Mouse (Mus musculus) forebrain, embryonic 12.5 days (tissue): Measurements from ENCODE around the gene Ppm1h. TPM values are rescaled to one million over a fixed set of nuclear protein-coding genes. Genes with fewer than 3 reads are reported as not detected.

Experiments used
- ATAC-seq: fragments of 200-750 bp; cut with Nextera tagmentation; 2 replicates; pipeline ENCODE4 v1.8.0; 2017; ENCODE audit warnings: moderate TSS enrichment; ENCODE audit not compliant: low FRiP score
- H3K27ac ChIP-seq: fragments of 300-500 bp; sonication (generic); 2 replicates; pipeline ENCODE4 v1.5.1; 2016; ENCODE audit warnings: mild to moderate bottlenecking
- H3K27me3 ChIP-seq: fragments of 300-500 bp; sonication (generic); 2 replicates; pipeline ENCODE4 v1.6.1; 2016; ENCODE audit warnings: mild to moderate bottlenecking
- H3K36me3 ChIP-seq: fragments of 300-500 bp; sonication (generic); replicated peaks from 2 replicates; pipeline ENCODE4 v1.6.1; 2016; ENCODE audit warnings: mild to moderate bottlenecking
- H3K4me1 ChIP-seq: fragments of 300-500 bp; sonication (generic); 2 replicates; pipeline ENCODE4 v1.6.1; 2016
- H3K4me2 ChIP-seq: fragments of 300-500 bp; sonication (generic); 2 replicates; pipeline ENCODE4 v1.6.1; 2016; ENCODE audit warnings: mild to moderate bottlenecking, moderate library complexity
- H3K4me3 ChIP-seq: fragments of 300-500 bp; sonication (generic); replicated peaks from 2 replicates; pipeline ENCODE4 v1.5.1; 2016; ENCODE audit warnings: mild to moderate bottlenecking
- H3K9ac ChIP-seq: fragments of 300-500 bp; sonication (generic); 2 replicates; pipeline ENCODE4 v1.6.1; 2016; ENCODE audit warnings: mild to moderate bottlenecking
- H3K9me3 ChIP-seq: fragments of 300-500 bp; sonication (generic); 2 replicates; pipeline ENCODE4 v1.6.1; 2016
- WGBS: fragments of 180-500 bp; shearing (Covaris S2); methylation state at CpG from one replicate; pipeline ENCODE4 v1.1.7; 2016; 5-methylcytosine and 5-hydroxymethylcytosine counted together
- polyA plus RNA-seq: library from polyadenylated mRNA; unstranded; fragments of >200 nt; fragmentation: Nextera tagmentation; extraction: Ambion mirVana; gene quantifications from 2 replicates; pipeline ENCODE4 v1.2.1, GENCODE M21; 2016

Gene Ppm1h
- polyA plus RNA-seq, 1 experiment from 2014 or later, result 5.1 TPM

- WGBS, result 71% methylated on average over 17 of the region's 17 CpGs
- Histone ChIP-seq H3K4me3 (no peak overlapping the region), H3K36me3 (no peaks in the 10 kb centered on the region), H3K4me1 (peaks cover 14% of the 10 kb centered on the region), H3K27me3 (no peaks in the 10 kb centered on the region), H3K9ac (no peak overlapping the region), H3K4me2 (no peak overlapping the region), H3K9me3 (no peaks in the 10 kb centered on the region), H3K27ac (0 out of 2 replicates have a peak overlapping the region, but pooled peaks have one; percentile 31)
- peak; percentile 37; the same call in 1 of the 2 replicates for ATAC-seq
These were observed 183.9 kb downstream of the Ppm1h start for GRCm38 (mm10) chr10:122862386-122863023.

GRCm38 (mm10) chr10:122869865-122870503 is 191.4 kb downstream of the Ppm1h start:
- H3K27me3 ChIP-seq, result no peaks in the 10 kb centered on the region
- H3K4me1 ChIP-seq, result no peaks in the 10 kb centered on the region
- no peak for ATAC-seq
- H3K9me3 ChIP-seq, result no peaks in the 10 kb centered on the region
- no peak overlapping the region for H3K9ac ChIP-seq
- no peak overlapping the region for H3K4me2 ChIP-seq
- 64% methylated on average over 8 of the region's 8 CpGs for WGBS
- H3K27ac ChIP-seq, result no peak overlapping the region
- H3K4me3 ChIP-seq, result no peak overlapping the region
- no peaks in the 10 kb centered on the region for H3K36me3 ChIP-seq

- Histone ChIP-seq H3K4me2 (no peak overlapping the region), H3K36me3 (no peaks in the 10 kb centered on the region), H3K27ac (no peak overlapping the region), H3K4me1 (no peaks in the 10 kb centered on the region), H3K9ac (no peak overlapping the region), H3K27me3 (no peaks in the 10 kb centered on the region), H3K9me3 (no peaks in the 10 kb centered on the region), H3K4me3 (no peak overlapping the region)
- WGBS, result 79% methylated on average over 3 of the region's 3 CpGs
- ATAC-seq, result no peak
These were observed 192.4 kb downstream of the Ppm1h start for GRCm38 (mm10) chr10:122870848-122871494.

GRCm38 (mm10) chr10:122872720-122873119 is 194.2 kb downstream of the Ppm1h start:
- no peaks in the 10 kb centered on the region for H3K4me1 ChIP-seq
- no peak overlapping the region for H3K27ac ChIP-seq
- H3K9ac ChIP-seq, result no peak overlapping the region
- 95% methylated on average over 8 of the region's 8 CpGs for WGBS
- ATAC-seq, result no peak
- no peak overlapping the region for H3K4me2 ChIP-seq
- H3K36me3 ChIP-seq, result no peaks in the 10 kb centered on the region
- no peak overlapping the region for H3K4me3 ChIP-seq
- no peaks in the 10 kb centered on the region for H3K9me3 ChIP-seq
- no peaks in the 10 kb centered on the region for H3K27me3 ChIP-seq

GRCm38 (mm10) chr10:122876964-122877363 is 198.4 kb downstream of the Ppm1h start:
- Histone ChIP-seq H3K4me1 (no peaks in the 10 kb centered on the region), H3K4me3 (no peak overlapping the region), H3K9me3 (no peaks in the 10 kb centered on the region), H3K27me3 (no peaks in the 10 kb centered on the region), H3K4me2 (no peak overlapping the region), H3K27ac (no peak overlapping the region), H3K36me3 (no peaks in the 10 kb centered on the region), H3K9ac (no peak overlapping the region)
- ATAC-seq, result no peak
- WGBS, result 89% methylated on average over 4 of the region's 4 CpGs

- 93% methylated on average over 2 of the region's 2 CpGs for WGBS
- Histone ChIP-seq H3K4me2 (no peak overlapping the region), H3K9ac (no peak overlapping the region), H3K27me3 (no peaks in the 10 kb centered on the region), H3K9me3 (no peaks in the 10 kb centered on the region), H3K4me3 (no peak overlapping the region), H3K36me3 (no peaks in the 10 kb centered on the region), H3K27ac (no peak overlapping the region), H3K4me1 (no peaks in the 10 kb centered on the region)
- no peak for ATAC-seq
These were observed 198.9 kb downstream of the Ppm1h start for GRCm38 (mm10) chr10:122877436-122877835.

- WGBS, result 87% methylated on average over 10 of the region's 10 CpGs
- no peak overlapping the region for H3K4me3 ChIP-seq
- H3K9ac ChIP-seq, result no peak overlapping the region
- H3K9me3 ChIP-seq, result no peaks in the 10 kb centered on the region
- no peak overlapping the region for H3K4me2 ChIP-seq
- H3K36me3 ChIP-seq, result no peaks in the 10 kb centered on the region
- no peaks in the 10 kb centered on the region for H3K27me3 ChIP-seq
- ATAC-seq, result no peak
- H3K4me1 ChIP-seq, result peaks cover 36% of the 10 kb centered on the region
- no peak overlapping the region for H3K27ac ChIP-seq
These were observed 202.9 kb downstream of the Ppm1h start for GRCm38 (mm10) chr10:122881456-122881855.

GRCm38 (mm10) chr10:122882614-122883013 is 204.1 kb downstream of the Ppm1h start:
- Histone ChIP-seq H3K4me2 (no peak overlapping the region), H3K27ac (no peak overlapping the region), H3K9me3 (no peaks in the 10 kb centered on the region), H3K4me3 (no peak overlapping the region), H3K36me3 (no peaks in the 10 kb centered on the region), H3K4me1 (peaks cover 48% of the 10 kb centered on the region), H3K9ac (no peak overlapping the region), H3K27me3 (no peaks in the 10 kb centered on the region)
- ATAC-seq, result no peak
- WGBS, result 83% methylated on average over 4 of the region's 4 CpGs

- Histone ChIP-seq H3K9me3 (no peaks in the 10 kb centered on the region), H3K36me3 (no peaks in the 10 kb centered on the region), H3K27ac (peak overlapping the region; percentile 96), H3K27me3 (no peaks in the 10 kb centered on the region), H3K4me3 (peak overlapping the region; percentile 13), H3K4me1 (peaks cover 59% of the 10 kb centered on the region), H3K9ac (peak overlapping the region; percentile 36; the same call in 1 of the 2 replicates), H3K4me2 (peak overlapping the region; percentile 39)
- ATAC-seq, result peak; percentile 69
- WGBS, result 5% methylated on average over 15 of the region's 15 CpGs
These were observed 205.5 kb downstream of the Ppm1h start for GRCm38 (mm10) chr10:122883823-122884743.

GRCm38 (mm10) chr10:122885301-122885700 is 206.7 kb downstream of the Ppm1h start:
- Histone ChIP-seq H3K9ac (no peak overlapping the region), H3K4me1 (peaks cover 62% of the 10 kb centered on the region), H3K4me3 (no peak overlapping the region), H3K4me2 (no peak overlapping the region), H3K27ac (peak overlapping the region; percentile 96), H3K36me3 (no peaks in the 10 kb centered on the region), H3K27me3 (no peaks in the 10 kb centered on the region), H3K9me3 (no peaks in the 10 kb centered on the region)
- no peak for ATAC-seq
- 83% methylated on average over 5 of the region's 5 CpGs for WGBS

GRCm38 (mm10) chr10:122886055-122886915 is 207.7 kb downstream of the Ppm1h start:
- 2% methylated on average over 26 of the region's 26 CpGs for WGBS

More at GRCm38 (mm10) chr10:122886055-122886915, 207.7 kb downstream of the Ppm1h start:
- Histone ChIP-seq H3K4me2 (peak overlapping the region; percentile 50), H3K36me3 (no peaks in the 10 kb centered on the region), H3K27me3 (no peaks in the 10 kb centered on the region), H3K9ac (peak overlapping the region; percentile 47; the same call in 1 of the 2 replicates), H3K4me1 (peaks cover 66% of the 10 kb centered on the region), H3K4me3 (peak overlapping the region; percentile 20), H3K9me3 (no peaks in the 10 kb centered on the region), H3K27ac (peak overlapping the region; percentile 96)
- peak; percentile 44 for ATAC-seq
